Mouse (Mus musculus): ENCODE data around the gene E130114P18Rik. TPM values are rescaled to one million over a fixed set of nuclear protein-coding genes. Genes with fewer than 3 reads are reported as not detected.

The E130114P18Rik gene
- polyA plus RNA-seq, 1 experiment, result not detected

DNA sequence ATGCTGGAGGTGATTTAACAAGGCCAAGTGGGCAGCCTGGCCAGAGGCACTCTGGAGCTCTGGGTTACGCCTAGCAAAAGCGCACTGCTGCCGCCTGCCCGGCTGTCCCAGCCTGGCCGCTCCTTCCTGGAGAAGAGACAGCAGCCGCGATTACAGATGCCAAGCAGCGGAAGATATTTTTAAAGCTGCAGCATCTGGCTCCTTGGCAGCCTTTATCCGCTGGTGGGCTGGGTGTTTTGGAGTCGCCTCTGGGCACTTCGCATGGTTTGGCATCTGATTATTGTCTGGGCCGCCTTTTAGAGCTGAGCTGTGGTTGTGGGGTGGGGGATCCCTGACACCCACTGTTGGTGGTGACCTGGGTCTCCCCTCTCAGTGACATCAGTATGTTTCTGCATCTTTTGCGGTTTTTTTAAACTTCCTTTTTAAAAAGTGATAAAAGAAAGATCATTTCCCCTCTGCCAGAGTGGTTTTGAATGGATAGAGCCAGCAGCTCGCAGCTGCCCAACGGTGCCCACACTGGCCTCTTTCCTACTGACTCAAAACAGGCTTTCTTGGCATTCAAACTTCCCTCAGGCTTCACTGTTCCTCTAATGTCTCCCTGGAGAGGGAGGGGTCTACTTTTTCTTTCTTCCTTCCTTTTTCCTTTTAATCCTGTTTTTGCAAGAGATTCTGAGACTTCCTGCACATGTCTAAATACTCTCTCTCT lies 159.1 kb downstream of the E130114P18Rik start:
- TF ChIP-seq TAL1 (IDR thresholded peaks at IDR 0.05; ENCODE audit: low read length), result no peak
- TF ChIP-seq GATA1 (IDR thresholded peaks at IDR 0.05; ENCODE audit: low read length), result no peak
- Histone ChIP-seq H3K27me3 (ENCODE audit: control insufficient read depth) (peaks cover 6% of the 10 kb centered on the region), H3K9me3 (ENCODE audit: control insufficient read depth, low read length) (no peaks in the 10 kb centered on the region), H3K4me1 (ENCODE audit: control insufficient read depth) (no peaks in the 10 kb centered on the region), H3K36me3 (ENCODE audit: control insufficient read depth) (no peaks in the 10 kb centered on the region), H3K4me3 (replicated peaks) (no peak overlapping the region)

GRCm38 (mm10) chr4:97615031-97615430 lies 162.8 kb downstream of the E130114P18Rik start:
- Histone ChIP-seq H3K36me3 (ENCODE audit: control insufficient read depth) (no peaks in the 10 kb centered on the region), H3K9me3 (ENCODE audit: control insufficient read depth, low read length) (no peaks in the 10 kb centered on the region), H3K27me3 (ENCODE audit: control insufficient read depth) (peaks cover 6% of the 10 kb centered on the region), H3K4me1 (ENCODE audit: control insufficient read depth) (no peaks in the 10 kb centered on the region), H3K4me3 (replicated peaks) (no peak overlapping the region)
- no peak for TF ChIP-seq GATA1 (IDR thresholded peaks at IDR 0.05; ENCODE audit: low read length)
- TF ChIP-seq TAL1 (IDR thresholded peaks at IDR 0.05; ENCODE audit: low read length), result no peak

- Histone ChIP-seq H3K4me1 (ENCODE audit: control insufficient read depth) (no peaks in the 10 kb centered on the region), H3K27me3 (ENCODE audit: control insufficient read depth) (no peaks in the 10 kb centered on the region), H3K9me3 (ENCODE audit: control insufficient read depth, low read length) (no peaks in the 10 kb centered on the region), H3K36me3 (ENCODE audit: control insufficient read depth) (no peaks in the 10 kb centered on the region), H3K4me3 (replicated peaks) (no peak overlapping the region)
- no peak for TF ChIP-seq GATA1 (IDR thresholded peaks at IDR 0.05; ENCODE audit: low read length)
These were observed 166.5 kb downstream of the E130114P18Rik start for GRCm38 (mm10) chr4:97611251-97611847.

GRCm38 (mm10) chr4:97609831-97610727 lies 167.8 kb downstream of the E130114P18Rik start:
- no peaks in the 10 kb centered on the region for H3K27me3 ChIP-seq (ENCODE audit: control insufficient read depth)
- no peaks in the 10 kb centered on the region for H3K9me3 ChIP-seq (ENCODE audit: control insufficient read depth, low read length)
- H3K4me1 ChIP-seq (ENCODE audit: control insufficient read depth), result peaks cover 1% of the 10 kb centered on the region; the same call in 1 of the 2 replicates
- no peak overlapping the region for H3K4me3 ChIP-seq (replicated peaks)
- H3K36me3 ChIP-seq (ENCODE audit: control insufficient read depth), result no peaks in the 10 kb centered on the region
- no peak for TF ChIP-seq TAL1 (IDR thresholded peaks at IDR 0.05; ENCODE audit: low read length)
- no peak for TF ChIP-seq GATA1 (IDR thresholded peaks at IDR 0.05; ENCODE audit: low read length)

DNA sequence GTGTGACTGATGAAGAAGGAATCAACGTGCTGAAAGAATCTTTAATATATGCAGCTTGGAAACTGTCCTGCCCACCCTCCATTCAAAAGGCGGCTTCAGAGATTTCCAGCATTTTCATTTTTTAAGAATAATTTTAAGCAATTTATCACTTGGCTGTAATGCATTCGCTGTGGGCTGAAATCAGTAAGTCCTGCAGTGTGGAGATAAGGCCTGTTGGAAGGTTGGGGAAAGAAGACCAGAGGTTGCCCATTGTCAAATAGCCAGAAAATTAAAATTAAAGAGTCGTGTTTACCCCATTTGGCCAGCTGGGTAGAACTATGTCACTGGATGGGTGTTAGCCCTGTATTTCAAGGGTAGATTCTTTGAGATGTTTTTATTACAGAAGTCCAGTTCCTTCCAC lies 168.5 kb downstream of the E130114P18Rik start:
- Histone ChIP-seq H3K4me1 (ENCODE audit: control insufficient read depth) (peaks cover 1% of the 10 kb centered on the region; the same call in 1 of the 2 replicates), H3K4me3 (replicated peaks) (no peak overlapping the region), H3K9me3 (ENCODE audit: control insufficient read depth, low read length) (no peaks in the 10 kb centered on the region), H3K36me3 (ENCODE audit: control insufficient read depth) (no peaks in the 10 kb centered on the region), H3K27me3 (ENCODE audit: control insufficient read depth) (no peaks in the 10 kb centered on the region)
- TF ChIP-seq TAL1 (IDR thresholded peaks at IDR 0.05; ENCODE audit: low read length), result no peak
- no peak for TF ChIP-seq GATA1 (IDR thresholded peaks at IDR 0.05; ENCODE audit: low read length)

DNA sequence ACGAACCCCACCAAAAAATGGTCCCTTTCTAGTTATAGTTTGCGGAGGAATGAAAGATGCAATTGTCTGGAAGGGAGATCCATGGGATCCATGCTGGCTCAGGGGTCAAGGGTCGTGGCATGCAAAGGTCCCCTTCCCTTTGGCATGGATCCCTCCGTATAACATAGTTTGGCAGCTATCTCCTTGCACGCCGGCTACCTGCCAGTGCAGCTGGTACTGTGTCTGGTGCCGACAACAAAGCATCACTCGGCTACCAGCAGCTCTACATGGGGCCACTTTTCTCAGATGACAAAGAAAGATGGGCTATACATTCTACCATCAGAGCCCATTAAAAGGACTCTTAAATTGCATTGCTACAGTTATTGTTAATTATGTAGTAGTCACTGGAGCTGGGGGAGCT lies 169.2 kb downstream of the E130114P18Rik start:
- Histone ChIP-seq H3K4me3 (replicated peaks) (no peak overlapping the region), H3K4me1 (ENCODE audit: control insufficient read depth) (peaks cover 1% of the 10 kb centered on the region; the same call in 1 of the 2 replicates), H3K36me3 (ENCODE audit: control insufficient read depth) (no peaks in the 10 kb centered on the region), H3K9me3 (ENCODE audit: control insufficient read depth, low read length) (no peaks in the 10 kb centered on the region), H3K27me3 (ENCODE audit: control insufficient read depth) (no peaks in the 10 kb centered on the region)
- TF ChIP-seq TAL1 (IDR thresholded peaks at IDR 0.05; ENCODE audit: low read length), result no peak
- no peak for TF ChIP-seq GATA1 (IDR thresholded peaks at IDR 0.05; ENCODE audit: low read length)

DNA sequence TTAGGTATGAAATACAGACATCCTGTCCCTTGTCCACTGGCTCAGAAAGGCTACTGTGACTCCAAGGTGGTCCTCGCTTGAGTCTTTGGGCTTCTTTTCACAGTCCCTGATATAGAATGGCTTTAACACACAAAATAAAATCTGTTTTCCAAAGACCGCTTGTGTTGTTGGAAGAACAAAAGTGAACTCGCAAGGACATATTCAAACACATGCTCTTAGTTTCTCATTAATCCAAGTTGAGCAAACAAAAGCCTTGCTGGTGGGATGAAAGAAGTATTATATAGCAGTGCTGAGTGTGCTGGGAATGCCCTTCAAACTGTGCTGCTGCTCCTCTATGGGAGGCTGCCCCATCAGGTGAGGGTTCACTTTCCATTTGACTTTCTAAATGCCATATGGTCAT lies 169.7 kb downstream of the E130114P18Rik start:
- Histone ChIP-seq H3K27me3 (ENCODE audit: control insufficient read depth) (no peaks in the 10 kb centered on the region), H3K9me3 (ENCODE audit: control insufficient read depth, low read length) (no peaks in the 10 kb centered on the region), H3K36me3 (ENCODE audit: control insufficient read depth) (no peaks in the 10 kb centered on the region), H3K4me1 (ENCODE audit: control insufficient read depth) (peaks cover 1% of the 10 kb centered on the region; the same call in 1 of the 2 replicates), H3K4me3 (replicated peaks) (no peak overlapping the region)
- TF ChIP-seq TAL1 (IDR thresholded peaks at IDR 0.05; ENCODE audit: low read length), result no peak
- TF ChIP-seq GATA1 (IDR thresholded peaks at IDR 0.05; ENCODE audit: low read length), result no peak

DNA sequence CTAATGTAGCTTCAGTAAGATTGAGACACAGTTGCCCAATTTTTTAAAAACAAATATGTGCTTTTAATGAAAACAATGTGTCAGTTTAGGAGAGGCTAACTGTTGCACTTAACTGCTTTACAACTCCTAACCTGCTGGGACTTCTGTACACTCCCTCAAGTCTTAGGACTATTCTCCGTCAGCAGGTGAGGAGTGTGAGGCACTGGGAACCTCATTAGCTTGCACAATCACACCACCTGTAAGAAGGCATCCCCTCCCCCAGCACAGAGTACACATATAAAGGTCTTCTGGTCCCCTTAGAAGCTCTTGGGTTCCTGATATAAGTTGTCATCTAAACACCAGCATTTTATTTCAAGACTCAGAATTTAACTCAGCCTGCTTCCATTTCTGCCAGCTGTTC lies 170.7 kb downstream of the E130114P18Rik start:
- Histone ChIP-seq H3K9me3 (ENCODE audit: control insufficient read depth, low read length) (no peaks in the 10 kb centered on the region), H3K27me3 (ENCODE audit: control insufficient read depth) (no peaks in the 10 kb centered on the region), H3K4me1 (ENCODE audit: control insufficient read depth) (peaks cover 5% of the 10 kb centered on the region), H3K4me3 (replicated peaks) (no peak overlapping the region), H3K36me3 (ENCODE audit: control insufficient read depth) (no peaks in the 10 kb centered on the region)
- no peak for TF ChIP-seq GATA1 (IDR thresholded peaks at IDR 0.05; ENCODE audit: low read length)
- no peak for TF ChIP-seq TAL1 (IDR thresholded peaks at IDR 0.05; ENCODE audit: low read length)

DNA sequence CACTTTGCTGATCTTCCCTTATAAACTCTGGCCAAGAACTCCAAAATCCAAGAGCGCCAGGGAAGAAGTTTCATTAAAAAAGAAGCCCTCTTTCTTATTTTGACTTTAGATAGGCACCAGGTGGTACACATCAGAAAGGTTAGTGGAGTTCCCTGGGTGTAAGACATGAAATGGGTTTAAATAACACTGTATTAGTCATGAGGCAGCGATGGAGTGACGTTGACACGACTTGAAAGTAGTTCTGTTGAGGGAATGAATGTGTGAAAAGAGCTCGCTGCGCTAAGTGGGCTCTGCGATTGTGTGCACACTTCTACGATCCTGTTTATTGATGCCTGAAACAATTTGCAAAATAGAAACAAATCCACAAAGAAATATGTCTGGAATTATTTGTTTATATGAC lies 171.4 kb downstream of the E130114P18Rik start:
- H3K27me3 ChIP-seq (ENCODE audit: control insufficient read depth), result no peaks in the 10 kb centered on the region
- no peak overlapping the region for H3K4me3 ChIP-seq (replicated peaks)
- no peak for TF ChIP-seq TAL1 (IDR thresholded peaks at IDR 0.05; ENCODE audit: low read length)
- TF ChIP-seq GATA1 (IDR thresholded peaks at IDR 0.05; ENCODE audit: low read length), result no peak
- no peaks in the 10 kb centered on the region for H3K9me3 ChIP-seq (ENCODE audit: control insufficient read depth, low read length)
- no peaks in the 10 kb centered on the region for H3K36me3 ChIP-seq (ENCODE audit: control insufficient read depth)
- peaks cover 12% of the 10 kb centered on the region for H3K4me1 ChIP-seq (ENCODE audit: control insufficient read depth)

Data from erythroblast, embryonic 14.5 days (primary cell).